Mouse (Mus musculus) gastrocnemius, postnatal 14 days (tissue): Measurements from ENCODE around the gene Gdpd3. TPM values are rescaled to one million over a fixed set of nuclear protein-coding genes. Genes with fewer than 3 reads are reported as not detected.
"Not testable (repeated sequence)": the region's sequence is repeated elsewhere in the genome, so short reads cannot be mapped to it uniquely, and the experiment has no call there.

Source experiments
- DNase-seq: peaks from one replicate; pipeline ENCODE4 v3.0.0; 2021; ENCODE audit warnings: mixed read lengths
- intact Hi-C: fragments of 180-260 bp; cut with DNase I; formaldehyde crosslinking; loops from one replicate; pipeline ENCODE4 v1.15.1; 2025; ENCODE audit warnings: low total_unique reads
- total RNA-seq, 2 experiments: library from RNA; stranded (reverse); gene quantifications; 2 replicates each; pipeline ENCODE4 v1.2.3; 2021

The Gdpd3 gene
- total RNA-seq, 2 experiments from 2014 or later = 0.92 to 1.8 TPM

GRCm38 (mm10) chr7:126759672-126760390 is 6.3 kb upstream of the Gdpd3 start:
- intact Hi-C loops = no loop called here
- DNase-seq = no peak

GRCm38 (mm10) chr7:126760391-126760802 is 5.7 kb upstream of the Gdpd3 start:
- intact Hi-C loops = no loop called here
- peak; percentile 79 for DNase-seq

GRCm38 (mm10) chr7:126760956-126761355 is 5.2 kb upstream of the Gdpd3 start:
- intact Hi-C loops = no loop called here
- DNase-seq = no peak

GRCm38 (mm10) chr7:126761529-126762067 is 4.5 kb upstream of the Gdpd3 start:
- DNase-seq = no peak
- intact Hi-C loops = no loop called here

GRCm38 (mm10) chr7:126762471-126763008 is 3.6 kb upstream of the Gdpd3 start:
- DNase-seq = no peak
- intact Hi-C loops = no loop called here

GRCm38 (mm10) chr7:126765540-126765939 is 594 bp upstream of the Gdpd3 start:
- intact Hi-C loops = no loop called here
- no peak for DNase-seq

GRCm38 (mm10) chr7:126767001-126767400 is 867 bp downstream of the Gdpd3 start:
- no peak for DNase-seq
- intact Hi-C loops = no loop called here

GRCm38 (mm10) chr7:126770784-126771183 is 4.7 kb downstream of the Gdpd3 start:
- no peak for DNase-seq
- intact Hi-C loops = no loop called here

- intact Hi-C loops = no loop called here
- DNase-seq = no peak
These were observed 7.2 kb downstream of the Gdpd3 start for GRCm38 (mm10) chr7:126773351-126773750.

GRCm38 (mm10) chr7:126774463-126774862 is 8.3 kb downstream of the Gdpd3 start:
- DNase-seq = no peak
- intact Hi-C loops = no loop called here

GRCm38 (mm10) chr7:126775185-126775977 is 9.2 kb downstream of the Gdpd3 start:
- intact Hi-C loops = no loop called here
- no peak for DNase-seq

GRCm38 (mm10) chr7:126775978-126776234 is 9.8 kb downstream of the Gdpd3 start:
- no peak for DNase-seq
- intact Hi-C loops = no loop called here

- peak; percentile 97 for DNase-seq
- intact Hi-C loops = no loop called here
These were observed 10.5 kb downstream of the Gdpd3 start, which contains the start of gene Ypel3 for GRCm38 (mm10) chr7:126776598-126777057. Gene Ypel3 (plus strand): TSS chr7:126776955.

GRCm38 (mm10) chr7:126777476-126777875 is 11.3 kb downstream of the Gdpd3 start:
- intact Hi-C loops = no loop called here
- no peak for DNase-seq

GRCm38 (mm10) chr7:126778147-126778546 is 12.0 kb downstream of the Gdpd3 start:
- intact Hi-C loops = no loop called here
- no peak for DNase-seq

- intact Hi-C loops, DNase-seq: not testable (repeated sequence)
These were observed 13.0 kb downstream of the Gdpd3 start for GRCm38 (mm10) chr7:126779101-126779500.

- intact Hi-C loops = no loop called here
- peak; percentile 88 for DNase-seq
These were observed 14.1 kb downstream of the Gdpd3 start for GRCm38 (mm10) chr7:126779983-126780970.

- intact Hi-C loops = no loop called here
- no peak for DNase-seq
These were observed 15.0 kb downstream of the Gdpd3 start, which contains the start of gene Tbx6 for GRCm38 (mm10) chr7:126780971-126781635. Gene Tbx6 (plus strand): TSS chr7:126781483.
